8 mouse cellular contexts compared by ENCODE assay signal in genomic region chr9:66513150-66513549, GRCm38 (mm10). TPM values are rescaled to one million over a fixed set of nuclear protein-coding genes. Genes with fewer than 3 reads are reported as not detected.
DNase-seq lines count a peak whose midpoint lies in the region; ATAC-seq and TF ChIP-seq lines count a peak whose summit lies in the region.

No protein-coding gene starts in this region.

- no peak overlapping the region for H3K4me3 ChIP-seq in cortical plate, adult 2 months (ENCODE audit: insufficient read depth, low read length)
- no peak overlapping the region for H3K4me3 ChIP-seq in liver, embryonic 16.5 days (ENCODE audit: low read depth, low read length)

- ATAC-seq in liver, embryonic 16.5 days (ENCODE audit: low read depth), result no peak
- ATAC-seq in megakaryocyte-erythroid progenitor cell, adult 5-6 weeks (replicated peaks; ENCODE audit: low FRiP score, low TSS enrichment, poor library complexity, severe bottlenecking), result no peak

- H3K27me3 ChIP-seq in liver, embryonic 16.5 days (ENCODE audit: control insufficient read depth, insufficient read depth, low read depth, low read length), result no peaks in the 10 kb centered on the region

- peaks cover 5% of the 10 kb centered on the region; the same call in 1 of the 2 replicates for H3K4me1 ChIP-seq in cortical plate, adult 2 months (ENCODE audit: control insufficient read depth, insufficient read depth, low read length)
- peaks cover 40% of the 10 kb centered on the region for H3K4me1 ChIP-seq in liver, embryonic 16.5 days (ENCODE audit: control insufficient read depth, low read depth, low read length)

- no peak overlapping the region for H3K9ac ChIP-seq in liver, embryonic 16.5 days (ENCODE audit: low read depth, low read length)

- TF ChIP-seq CTCF in cortical plate, adult 2 months (IDR thresholded peaks at IDR 0.05; ENCODE audit: extremely low read depth, insufficient read depth, low read length), result peak; percentile 48

- 0 out of 2 replicates have a peak overlapping the region, but pooled peaks have one; percentile 87 for H3K4me2 ChIP-seq in liver, embryonic 16.5 days (ENCODE audit: low read depth, low read length)

- H3K36me3 ChIP-seq in liver, embryonic 16.5 days (ENCODE audit: control insufficient read depth, insufficient read depth), result peaks cover 39% of the 10 kb centered on the region

- TF ChIP-seq POLR2A in cortical plate, adult 2 months (IDR thresholded peaks at IDR 0.05; ENCODE audit: extremely low read depth, insufficient read depth, low read length), result no peak

- DNase-seq in heart, adult 11 months, result peak; percentile 94
- no peak for DNase-seq in heart, postnatal 25 days (ENCODE audit: low spot score)
- DNase-seq in CD4-positive, CD25-positive, alpha-beta regulatory T cell, adult 2 months (ENCODE audit: low read depth, low spot score), result peak; percentile 67
- peak; percentile 49 to 53 for DNase-seq in heart, postnatal 10 days
- peak; percentile 47 for DNase-seq in thymus, postnatal 25 days

- H3K9me3 ChIP-seq in liver, embryonic 16.5 days (replicated peaks; ENCODE audit: control insufficient read depth, low read length), result no peaks in the 10 kb centered on the region

- intact Hi-C loops in heart, postnatal 25 days (cut with DNase I), result loop anchor here (5.0 kb wide), 3 partner anchors 79 to 194 kb away; partner anchors contain the start of gene Usp3
- intact Hi-C loops in heart, postnatal 10 days (cut with DNase I), result loop anchor here (5.0 kb wide), 1 partner anchor 274 kb away; no protein-coding TSS in a partner anchor

- H3K27ac ChIP-seq in cortical plate, adult 2 months (ENCODE audit: insufficient read depth, low read length), result no peak overlapping the region
- peak overlapping the region; percentile 23; the same call in 1 of the 2 replicates for H3K27ac ChIP-seq in liver, embryonic 16.5 days (ENCODE audit: low read length)

RNA-seq across cellular contexts. Expression of gene Fbxl22, which starts 1.2 kb away (rescaled TPM):
- total RNA-seq in heart, postnatal 25 days (2021), result 10 to 100 TPM; 45.9 to 49.2 TPM
- 0.34 and 0.40 TPM in 2 replicates for polyA plus RNA-seq in cortical plate, adult 2 months (2012; rRNA removed)
- total RNA-seq in heart, postnatal 10 days (2021), result 10 to 100 TPM; 69.0 to 73.3 TPM
- polyA plus RNA-seq in liver, embryonic 16.5 days (2015; fragmentation: Nextera tagmentation; extraction: Ambion mirVana), result 0.75 and 1.8 TPM in 2 replicates
- total RNA-seq in megakaryocyte-erythroid progenitor cell, adult 5-6 weeks (2014; fragmentation: Nextera tagmentation), result 0.63 TPM in 1 of 2 replicates, not detected in the other
- 0.89 and 1.2 TPM in 2 replicates for total RNA-seq in megakaryocyte-erythroid progenitor cell, adult 5-6 weeks (2017)

Comparison
In these comparisons a context has a peak if more than half of its experiments do, and no peak if none do; other contexts are left out.
1. RNA of gene Fbxl22, which starts 1.2 kb away (total RNA-seq): 69.0 to 73.3 TPM in heart, postnatal 10 days and 45.9 to 49.2 TPM in heart, postnatal 25 days; 0.63 to 1.2 TPM in megakaryocyte-erythroid progenitor cell, adult 5-6 weeks; every median in the first group is over 10 times any median in the second.